Mouse (Mus musculus): ENCODE data around the gene Ttc9. TPM values are rescaled to one million over a fixed set of nuclear protein-coding genes. Genes with fewer than 3 reads are reported as not detected.

Gene Ttc9
- polyA plus RNA-seq (2015; fragmentation: Nextera tagmentation; extraction: Ambion mirVana), result 1.1 and 1.2 TPM in 2 replicates

GRCm38 (mm10) chr12:81630915-81631660, at the start of gene Ttc9:
TSS of gene Ttc9 (plus strand) at chr12:81631249.
- under 1% methylated on average over 54 of the region's 82 CpGs for WGBS
- H3K4me1 ChIP-seq (replicated peaks; ENCODE audit: control insufficient read depth, insufficient read depth, low read length), result no peaks in the 10 kb centered on the region
- no peaks in the 10 kb centered on the region for H3K9me3 ChIP-seq (ENCODE audit: control insufficient read depth)
- H3K27ac ChIP-seq (ENCODE audit: low read depth, low read length), result no peak within 1 kb of the TSS
- H3K36me3 ChIP-seq (ENCODE audit: control insufficient read depth, insufficient read depth), result no peaks in the 10 kb centered on the region
- H3K4me2 ChIP-seq (replicated peaks; ENCODE audit: low read depth), result peak within 1 kb of the TSS; percentile 95
- H3K27me3 ChIP-seq (replicated peaks; ENCODE audit: control insufficient read depth, insufficient read depth, low read length), result peaks cover 36% of the 10 kb centered on the region
- peak; percentile 36; the same call in 1 of the 2 replicates for ATAC-seq
- no peak for TF ChIP-seq CTCF (IDR thresholded peaks at IDR 0.05; ENCODE audit: low read depth)
- peak within 1 kb of the TSS; percentile 48 for H3K9ac ChIP-seq (ENCODE audit: low read depth, low read length)
- peak within 1 kb of the TSS; percentile 54 for H3K4me3 ChIP-seq (ENCODE audit: low read depth, low read length)

GRCm38 (mm10) chr12:81594902-81595671, 36.0 kb upstream of the Ttc9 start, which contains the start of gene Med6:
TSS of gene Med6 (minus strand) at chr12:81595008.
- peaks cover 3% of the 10 kb centered on the region; the same call in 1 of the 2 replicates for H3K36me3 ChIP-seq (ENCODE audit: control insufficient read depth, insufficient read depth)
- peak within 1 kb of the TSS; percentile 79 for H3K9ac ChIP-seq (ENCODE audit: low read depth, low read length)
- peak within 1 kb of the TSS; percentile 69 for H3K4me2 ChIP-seq (replicated peaks; ENCODE audit: low read depth)
- H3K27ac ChIP-seq (ENCODE audit: low read depth, low read length), result no peak within 1 kb of the TSS
- peak; percentile 98 for ATAC-seq
- TF ChIP-seq CTCF (IDR thresholded peaks at IDR 0.05; ENCODE audit: low read depth), result no peak
- no peaks in the 10 kb centered on the region for H3K27me3 ChIP-seq (replicated peaks; ENCODE audit: control insufficient read depth, insufficient read depth, low read length)
- H3K4me1 ChIP-seq (replicated peaks; ENCODE audit: control insufficient read depth, insufficient read depth, low read length), result 0 out of 2 replicates have a peak, but pooled peaks cover 2% of the 10 kb centered on the region
- H3K9me3 ChIP-seq (ENCODE audit: control insufficient read depth), result no peaks in the 10 kb centered on the region
- 2% methylated on average over 36 of the region's 36 CpGs for WGBS
- H3K4me3 ChIP-seq (ENCODE audit: low read depth, low read length), result peak within 1 kb of the TSS; percentile 88

GRCm38 (mm10) chr12:81596547-81597262, 34.3 kb upstream of the Ttc9 start:
- Histone ChIP-seq H3K27ac (ENCODE audit: low read depth, low read length) (no peak overlapping the region), H3K9ac (ENCODE audit: low read depth, low read length) (no peak overlapping the region), H3K4me2 (replicated peaks; ENCODE audit: low read depth) (no peak overlapping the region), H3K27me3 (replicated peaks; ENCODE audit: control insufficient read depth, insufficient read depth, low read length) (no peaks in the 10 kb centered on the region), H3K9me3 (ENCODE audit: control insufficient read depth) (no peaks in the 10 kb centered on the region), H3K4me1 (replicated peaks; ENCODE audit: control insufficient read depth, insufficient read depth, low read length) (0 out of 2 replicates have a peak, but pooled peaks cover 2% of the 10 kb centered on the region), H3K36me3 (ENCODE audit: control insufficient read depth, insufficient read depth) (no peaks in the 10 kb centered on the region), H3K4me3 (ENCODE audit: low read depth, low read length) (no peak overlapping the region)
- TF ChIP-seq CTCF (IDR thresholded peaks at IDR 0.05; ENCODE audit: low read depth), result no peak
- ATAC-seq, result no peak
- 78% methylated on average over 8 of the region's 8 CpGs for WGBS

GRCm38 (mm10) chr12:81604995-81605784, 25.9 kb upstream of the Ttc9 start:
- Histone ChIP-seq H3K9me3 (ENCODE audit: control insufficient read depth) (no peaks in the 10 kb centered on the region), H3K4me1 (replicated peaks; ENCODE audit: control insufficient read depth, insufficient read depth, low read length) (no peaks in the 10 kb centered on the region), H3K36me3 (ENCODE audit: control insufficient read depth, insufficient read depth) (no peaks in the 10 kb centered on the region), H3K27ac (ENCODE audit: low read depth, low read length) (no peak overlapping the region), H3K27me3 (replicated peaks; ENCODE audit: control insufficient read depth, insufficient read depth, low read length) (no peaks in the 10 kb centered on the region), H3K9ac (ENCODE audit: low read depth, low read length) (no peak overlapping the region), H3K4me2 (replicated peaks; ENCODE audit: low read depth) (no peak overlapping the region), H3K4me3 (ENCODE audit: low read depth, low read length) (no peak overlapping the region)
- no peak for ATAC-seq
- WGBS, result 54% methylated on average over 5 of the region's 5 CpGs
- TF ChIP-seq CTCF (IDR thresholded peaks at IDR 0.05; ENCODE audit: low read depth), result no peak

- Histone ChIP-seq H3K4me3 (ENCODE audit: low read depth, low read length) (no peak overlapping the region), H3K4me1 (replicated peaks; ENCODE audit: control insufficient read depth, insufficient read depth, low read length) (no peaks in the 10 kb centered on the region), H3K9me3 (ENCODE audit: control insufficient read depth) (no peaks in the 10 kb centered on the region), H3K27me3 (replicated peaks; ENCODE audit: control insufficient read depth, insufficient read depth, low read length) (no peaks in the 10 kb centered on the region), H3K9ac (ENCODE audit: low read depth, low read length) (no peak overlapping the region), H3K4me2 (replicated peaks; ENCODE audit: low read depth) (no peak overlapping the region), H3K27ac (ENCODE audit: low read depth, low read length) (no peak overlapping the region), H3K36me3 (ENCODE audit: control insufficient read depth, insufficient read depth) (no peaks in the 10 kb centered on the region)
- ATAC-seq, result no peak
- no peak for TF ChIP-seq CTCF (IDR thresholded peaks at IDR 0.05; ENCODE audit: low read depth)
Measured at GRCm38 (mm10) chr12:81609445-81609844, 21.6 kb upstream of the Ttc9 start.

Data from intestine, postnatal 0 days (tissue).